Mouse (Mus musculus) midbrain, embryonic 11.5 days (tissue): ENCODE data around the gene Neo1. TPM values are rescaled to one million over a fixed set of nuclear protein-coding genes. Genes with fewer than 3 reads are reported as not detected.

Experiments used
- ATAC-seq: fragments of 200-750 bp; cut with Nextera tagmentation; 2 replicates; pipeline ENCODE4 v1.8.0; 2017; ENCODE audit warnings: moderate TSS enrichment, moderate library complexity; ENCODE audit not compliant: low FRiP score
- DNase-seq: peaks from one replicate; pipeline ENCODE4 v3.0.0; 2015; ENCODE audit warnings: low spot score; ENCODE audit errors: missing footprints
- H3K27ac ChIP-seq: fragments of 300-500 bp; sonication (generic); 2 replicates; pipeline ENCODE4 v1.5.1; 2014; ENCODE audit warnings: low read depth, low read length
- H3K27me3 ChIP-seq: fragments of 300-500 bp; sonication (generic); 2 replicates; pipeline ENCODE4 v1.6.1; 2014; ENCODE audit warnings: mild to moderate bottlenecking, low read length, moderate library complexity, mixed read lengths; ENCODE audit not compliant: control insufficient read depth, insufficient read depth
- H3K36me3 ChIP-seq: fragments of 300-500 bp; sonication (generic); 2 replicates; pipeline ENCODE4 v1.6.1; 2014; ENCODE audit warnings: mild to moderate bottlenecking, low read length, moderate library complexity, mixed read lengths; ENCODE audit not compliant: control insufficient read depth, insufficient read depth
- H3K4me1 ChIP-seq: fragments of 300-500 bp; sonication (generic); 2 replicates; pipeline ENCODE4 v1.6.1; 2014; ENCODE audit warnings: low read length; ENCODE audit not compliant: control insufficient read depth, insufficient read depth
- H3K4me2 ChIP-seq: fragments of 300-500 bp; sonication (generic); 2 replicates; pipeline ENCODE4 v1.6.1; 2014; ENCODE audit warnings: mild to moderate bottlenecking, moderate library complexity
- H3K4me3 ChIP-seq: fragments of 300-500 bp; sonication (generic); 2 replicates; pipeline ENCODE4 v1.5.1; 2014; ENCODE audit warnings: low read depth, low read length
- H3K9ac ChIP-seq: fragments of 300-500 bp; sonication (generic); 2 replicates; pipeline ENCODE4 v1.6.1; 2014; ENCODE audit warnings: low read length
- H3K9me3 ChIP-seq: fragments of 300-500 bp; sonication (generic); 2 replicates; pipeline ENCODE4 v1.6.1; 2016; ENCODE audit warnings: low read length; ENCODE audit not compliant: control insufficient read depth
- WGBS: fragments of 180-500 bp; shearing (Covaris S2); extraction: QIAGEN DNeasy Blood & Tissue Kit; methylation state at CpG from one replicate; pipeline ENCODE4 v1.1.7; 2014; 5-methylcytosine and 5-hydroxymethylcytosine counted together
- polyA plus RNA-seq: library from polyadenylated mRNA; unstranded; fragments of >200 nt; fragmentation: Nextera tagmentation; extraction: Ambion mirVana; gene quantifications from 2 replicates; pipeline ENCODE4 v1.2.1, GENCODE M21; 2014

The Neo1 gene
- polyA plus RNA-seq, 1 experiment from 2014 or later: 39.6 TPM

DNA sequence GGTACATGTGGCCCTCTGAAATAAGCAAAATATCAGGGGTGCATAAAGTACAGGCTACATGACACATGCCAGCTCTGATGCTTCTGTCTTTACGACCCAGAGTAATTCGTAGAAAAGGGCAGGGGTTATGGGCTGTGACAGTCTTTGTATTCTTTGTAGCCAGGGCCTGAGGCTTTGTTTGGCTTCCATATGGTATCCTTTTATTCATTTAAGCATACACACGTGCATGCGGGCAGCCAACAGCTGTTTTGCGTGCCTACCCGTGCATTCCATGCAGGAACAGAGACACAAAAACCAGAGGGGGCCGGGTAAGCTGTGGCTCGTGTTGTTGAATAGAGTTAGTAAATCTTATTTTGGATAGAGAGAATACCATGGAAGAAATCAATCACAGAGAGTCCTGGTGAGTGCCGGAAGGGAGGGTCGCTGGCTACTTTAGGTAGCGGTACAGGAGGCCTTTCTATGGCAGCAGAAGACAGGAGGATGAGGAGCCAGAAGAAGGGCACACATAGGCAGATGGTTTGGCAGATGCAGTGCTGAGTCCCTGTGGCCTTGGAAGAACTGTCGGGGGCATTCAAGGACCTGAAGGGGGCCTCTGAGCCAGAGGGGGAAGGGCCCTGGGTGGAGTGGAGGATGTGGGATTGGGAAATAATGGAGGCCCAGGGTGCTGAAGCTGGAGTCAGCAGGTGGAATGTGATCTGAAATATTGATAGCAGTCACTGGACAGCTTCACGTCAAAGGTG lies 186.5 kb downstream of the Neo1 start:
- WGBS: 47% methylated on average over 13 of the region's 13 CpGs

GRCm38 (mm10) chr9:58847676-58848075 lies 188.6 kb downstream of the Neo1 start:
- Histone ChIP-seq H3K27me3 (no peaks in the 10 kb centered on the region), H3K36me3 (no peaks in the 10 kb centered on the region), H3K9me3 (no peaks in the 10 kb centered on the region), H3K4me2 (no peak overlapping the region), H3K4me3 (no peak overlapping the region), H3K4me1 (peaks cover 7% of the 10 kb centered on the region; the same call in 1 of the 2 replicates), H3K9ac (no peak overlapping the region), H3K27ac (no peak overlapping the region)
- 75% methylated on average over 7 of the region's 7 CpGs for WGBS
- DNase-seq (no peak), ATAC-seq (no peak)

More for the DNA sequence above, 186.5 kb downstream of the Neo1 start:
- no peaks in the 10 kb centered on the region for H3K27me3 ChIP-seq
- no peaks in the 10 kb centered on the region for H3K9me3 ChIP-seq
- H3K9ac ChIP-seq: no peak overlapping the region
- H3K4me2 ChIP-seq: no peak overlapping the region
- H3K4me1 ChIP-seq: peaks cover 8% of the 10 kb centered on the region; the same call in 1 of the 2 replicates
- H3K36me3 ChIP-seq: no peaks in the 10 kb centered on the region
- no peak overlapping the region for H3K4me3 ChIP-seq
- peak overlapping the region; percentile 49 for H3K27ac ChIP-seq
- DNase-seq (no peak), ATAC-seq (peak; percentile 65; the same call in 1 of the 2 replicates)

GRCm38 (mm10) chr9:58847008-58847407 lies 189.2 kb downstream of the Neo1 start:
- ATAC-seq: no peak
- Histone ChIP-seq H3K27ac (no peak overlapping the region), H3K4me1 (peaks cover 7% of the 10 kb centered on the region; the same call in 1 of the 2 replicates), H3K4me2 (no peak overlapping the region), H3K27me3 (no peaks in the 10 kb centered on the region), H3K9ac (no peak overlapping the region), H3K4me3 (no peak overlapping the region), H3K9me3 (no peaks in the 10 kb centered on the region), H3K36me3 (no peaks in the 10 kb centered on the region)
- no peak for DNase-seq
- WGBS: 82% methylated on average over 3 of the region's 3 CpGs

DNA sequence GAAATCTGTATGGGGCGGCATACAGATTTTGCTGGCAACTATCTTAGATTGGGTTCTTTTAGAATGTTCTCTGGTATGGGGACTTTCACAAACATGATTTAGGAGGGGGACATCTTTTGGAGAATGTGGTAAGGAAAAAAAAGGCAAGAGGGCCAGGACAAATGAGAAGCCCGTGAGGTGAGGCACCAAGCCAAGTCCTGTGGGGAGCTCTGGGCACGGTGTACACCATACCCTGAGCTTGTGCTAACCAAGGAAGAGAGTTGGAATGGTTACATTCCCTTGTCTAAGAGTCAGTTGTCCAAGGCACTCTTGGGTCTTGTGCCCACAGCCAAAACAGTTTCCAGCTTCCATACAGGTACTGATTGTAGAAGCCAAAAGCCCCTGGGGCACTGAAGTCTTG lies 191.6 kb downstream of the Neo1 start:
- DNase-seq: no peak
- no peak overlapping the region for H3K27ac ChIP-seq
- H3K27me3 ChIP-seq: no peaks in the 10 kb centered on the region
- WGBS: 89% methylated on average over 3 of the region's 3 CpGs
- H3K4me3 ChIP-seq: no peak overlapping the region
- ATAC-seq: no peak
- H3K4me2 ChIP-seq: no peak overlapping the region
- H3K9me3 ChIP-seq: no peaks in the 10 kb centered on the region
- H3K9ac ChIP-seq: no peak overlapping the region
- H3K4me1 ChIP-seq: peaks cover 3% of the 10 kb centered on the region; the same call in 1 of the 2 replicates
- H3K36me3 ChIP-seq: no peaks in the 10 kb centered on the region

DNA sequence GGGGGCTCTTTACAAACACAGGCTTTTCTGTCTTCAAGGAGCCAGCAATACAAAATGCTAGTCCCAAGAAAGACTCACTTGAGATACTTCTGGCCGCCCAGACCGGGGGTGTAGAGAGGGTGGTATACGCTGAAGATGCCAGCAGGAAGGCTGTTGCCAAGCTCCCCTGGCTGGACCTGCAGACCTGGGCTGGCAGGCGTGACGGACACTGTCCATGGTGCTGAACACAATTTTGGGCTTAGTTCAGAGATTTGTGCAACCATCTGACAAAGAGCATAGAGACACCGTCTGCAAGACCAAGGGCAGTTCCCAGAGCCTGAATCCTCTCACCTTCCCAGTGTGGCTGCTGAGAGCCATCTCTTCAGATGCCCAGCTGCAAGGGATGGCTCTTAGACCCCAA lies 194.6 kb downstream of the Neo1 start:
- no peak overlapping the region for H3K4me2 ChIP-seq
- H3K27me3 ChIP-seq: no peaks in the 10 kb centered on the region
- no peak for ATAC-seq
- 35% methylated on average over 6 of the region's 6 CpGs for WGBS
- DNase-seq: peak; percentile 92
- H3K27ac ChIP-seq: no peak overlapping the region
- H3K9ac ChIP-seq: no peak overlapping the region
- no peaks in the 10 kb centered on the region for H3K36me3 ChIP-seq
- no peak overlapping the region for H3K4me3 ChIP-seq
- H3K4me1 ChIP-seq: no peaks in the 10 kb centered on the region
- no peaks in the 10 kb centered on the region for H3K9me3 ChIP-seq

DNA sequence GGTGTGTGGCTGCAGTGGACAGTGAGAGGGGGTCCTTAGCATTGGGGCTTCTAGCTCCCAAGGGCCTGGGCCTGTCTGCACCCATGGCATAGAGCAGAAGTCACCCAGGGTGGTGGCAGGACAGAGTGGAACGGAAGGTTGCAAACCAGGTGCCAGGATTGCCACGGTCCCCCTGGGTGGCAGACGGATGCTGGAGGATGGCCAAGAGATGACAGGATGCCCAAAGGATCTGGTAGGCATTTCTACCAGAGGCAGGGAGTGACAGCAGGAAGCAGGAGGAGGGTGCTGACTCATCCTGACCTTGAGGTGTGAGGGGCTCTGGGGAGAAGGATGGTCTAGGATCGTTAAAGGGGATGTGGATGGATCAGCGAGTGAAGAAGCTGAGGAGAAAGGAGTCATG lies 197.7 kb downstream of the Neo1 start:
- H3K4me1 ChIP-seq: no peaks in the 10 kb centered on the region; the same call in 1 of the 2 replicates
- 93% methylated on average over 5 of the region's 5 CpGs for WGBS
- H3K4me3 ChIP-seq: no peak overlapping the region
- no peak overlapping the region for H3K4me2 ChIP-seq
- H3K9me3 ChIP-seq: no peaks in the 10 kb centered on the region
- H3K36me3 ChIP-seq: no peaks in the 10 kb centered on the region
- DNase-seq (no peak), ATAC-seq (no peak)
- no peak overlapping the region for H3K9ac ChIP-seq
- no peak overlapping the region for H3K27ac ChIP-seq
- no peaks in the 10 kb centered on the region for H3K27me3 ChIP-seq

GRCm38 (mm10) chr9:58837174-58837573 lies 199.1 kb downstream of the Neo1 start:
- ATAC-seq (no peak), DNase-seq (no peak)
- no peaks in the 10 kb centered on the region for H3K36me3 ChIP-seq
- H3K9ac ChIP-seq: no peak overlapping the region
- H3K4me1 ChIP-seq: no peaks in the 10 kb centered on the region; the same call in 1 of the 2 replicates
- WGBS: 70% methylated on average over 5 of the region's 5 CpGs
- no peaks in the 10 kb centered on the region for H3K9me3 ChIP-seq
- H3K27me3 ChIP-seq: no peaks in the 10 kb centered on the region
- no peak overlapping the region for H3K4me3 ChIP-seq
- H3K4me2 ChIP-seq: no peak overlapping the region
- H3K27ac ChIP-seq: no peak overlapping the region

DNA sequence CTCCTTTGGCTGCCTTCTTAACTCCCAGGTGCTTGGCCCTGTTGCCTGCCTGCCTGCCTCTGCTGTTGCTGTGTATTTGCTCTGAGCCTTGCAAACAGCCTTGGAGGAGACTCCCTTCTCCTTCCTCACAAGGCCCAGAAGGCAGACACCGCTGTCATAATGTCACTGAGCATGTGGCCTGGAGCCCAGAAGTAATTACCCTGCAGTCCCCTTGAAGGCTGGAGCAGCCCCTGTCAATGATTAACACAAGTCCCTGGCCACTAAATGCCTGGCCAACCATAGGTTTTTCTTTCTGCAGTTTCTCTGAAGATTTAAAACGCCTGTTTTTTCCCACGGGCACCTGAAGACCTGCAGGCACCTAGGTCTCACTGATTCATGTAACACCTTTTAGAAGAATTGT lies 203.3 kb downstream of the Neo1 start:
- ATAC-seq (no peak), DNase-seq (no peak)
- H3K4me1 ChIP-seq: no peaks in the 10 kb centered on the region; the same call in 1 of the 2 replicates
- no peaks in the 10 kb centered on the region for H3K9me3 ChIP-seq
- H3K27ac ChIP-seq: no peak overlapping the region
- no peaks in the 10 kb centered on the region for H3K36me3 ChIP-seq
- no peak overlapping the region for H3K4me2 ChIP-seq
- 87% methylated on average over 3 of the region's 3 CpGs for WGBS
- H3K4me3 ChIP-seq: no peak overlapping the region
- no peaks in the 10 kb centered on the region for H3K27me3 ChIP-seq
- H3K9ac ChIP-seq: no peak overlapping the region

DNA sequence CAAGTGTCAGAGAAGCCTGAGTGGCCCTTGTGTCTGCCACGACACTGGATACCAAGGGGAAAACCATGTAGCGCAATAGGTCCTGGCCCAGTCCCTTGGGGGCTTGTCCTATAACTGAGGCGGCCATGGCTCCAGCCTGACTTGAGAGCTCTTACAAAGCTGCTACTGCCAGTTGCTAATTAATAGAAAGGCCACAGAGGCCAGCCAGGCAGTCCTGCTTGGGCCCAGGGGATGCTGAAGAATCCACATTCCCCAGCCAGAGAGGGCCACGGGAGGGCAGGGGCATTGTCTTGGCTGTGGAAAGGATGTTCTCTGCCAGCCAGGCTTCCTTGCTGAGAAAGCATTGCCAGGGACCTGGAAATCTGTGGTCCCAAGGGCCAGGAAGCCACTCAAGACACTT lies 206.6 kb downstream of the Neo1 start:
- Histone ChIP-seq H3K36me3 (no peaks in the 10 kb centered on the region), H3K27ac (no peak overlapping the region), H3K4me3 (no peak overlapping the region), H3K9ac (no peak overlapping the region), H3K9me3 (no peaks in the 10 kb centered on the region), H3K4me1 (no peaks in the 10 kb centered on the region; the same call in 1 of the 2 replicates), H3K27me3 (peaks cover 5% of the 10 kb centered on the region), H3K4me2 (no peak overlapping the region)
- ATAC-seq: no peak
- WGBS: 69% methylated on average over 4 of the region's 4 CpGs
- no peak for DNase-seq
